Mouse (Mus musculus) liver, postnatal 0 days (tissue): ENCODE measurements around the gene Zmat5.

ENCODE experiments used
- CTCF ChIP-seq: sonication (generic); IDR thresholded peaks from 2 replicates; pipeline ENCODE4 v1.5.1; 2016; ENCODE audit warnings: antibody characterized with exemption, low read depth
- EP300 ChIP-seq: IDR thresholded peaks from 2 replicates; pipeline ENCODE4 v1.6.1; 2016; ENCODE audit warnings: antibody characterized with exemption, low read depth, mild to moderate bottlenecking

- TF ChIP-seq CTCF = no peak
- no peak for TF ChIP-seq EP300
Observed at GRCm38 (mm10) chr11:4769881-4770280, 65.4 kb downstream of the Zmat5 start.
